Mouse (Mus musculus): ENCODE results near the gene Nin.

GRCm38 (mm10) chr12:70112090-70112383, 1.5 kb downstream of the Nin start:
- TF ChIP-seq CHD2 (IDR thresholded peaks at IDR 0.05; ENCODE audit: low read depth, low read length): no peak
- no peak for TF ChIP-seq ZNF384 (IDR thresholded peaks at IDR 0.05; ENCODE audit: low read depth, low read length)
- no peak for TF ChIP-seq MAFK (IDR thresholded peaks at IDR 0.05; ENCODE audit: insufficient read depth, low read depth, low read length)
- TF ChIP-seq HCFC1 (IDR thresholded peaks at IDR 0.05; ENCODE audit: borderline replicate concordance, insufficient read depth, low read length): no peak
- no peak for TF ChIP-seq ZC3H11A (IDR thresholded peaks at IDR 0.05; ENCODE audit: borderline replicate concordance, low read depth, low read length)
